Mouse (Mus musculus): ENCODE measurements around the gene Capn6.

DNA sequence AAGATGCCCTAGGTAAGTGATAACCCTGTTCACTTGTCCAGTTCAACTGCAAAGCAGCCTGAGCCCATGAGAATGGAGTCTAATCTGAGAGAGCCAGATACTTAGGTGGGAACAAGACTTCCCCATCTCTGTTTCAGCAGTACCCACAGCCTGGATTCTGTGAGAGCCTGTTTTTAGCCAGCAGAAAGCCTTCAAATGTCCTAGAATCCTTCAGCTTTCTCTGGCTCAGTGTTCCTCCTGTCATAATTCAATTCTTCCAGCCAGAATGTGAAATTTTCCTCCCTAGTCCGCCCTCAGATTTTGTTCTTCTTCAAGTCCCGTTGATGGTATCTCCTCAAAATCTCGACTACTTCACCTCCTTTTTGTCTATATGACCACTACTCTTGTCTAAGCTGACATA, 22.8 kb upstream of the Capn6 start:
- TF ChIP-seq CTCF (IDR thresholded peaks at IDR 0.05; ENCODE audit: borderline replicate concordance, control insufficient read depth, extremely low read depth, insufficient read depth, low read length, poor library complexity) (no peak), POLR2A (IDR thresholded peaks at IDR 0.05; ENCODE audit: control insufficient read depth, extremely low read depth, insufficient read depth, low read length, poor library complexity) (no peak)

Data from thymus, adult 2 months (tissue).